Mouse (Mus musculus) embryonic facial prominence, embryonic 13.5 days (tissue): ENCODE measurements around the gene Polr3b. TPM values are rescaled to one million over a fixed set of nuclear protein-coding genes. Genes with fewer than 3 reads are reported as not detected.

ENCODE experiments used
- ATAC-seq: fragments of 200-750 bp; cut with Nextera tagmentation; 2 replicates; pipeline ENCODE4 v1.8.0; 2017; ENCODE audit warnings: low read depth; ENCODE audit not compliant: insufficient number of reproducible peaks, insufficient read depth, low FRiP score, low TSS enrichment
- H3K27ac ChIP-seq: fragments of 300-500 bp; sonication (generic); 2 replicates; pipeline ENCODE4 v1.5.1; 2015; ENCODE audit warnings: moderate library complexity, mild to moderate bottlenecking, inconsistent platforms
- H3K27me3 ChIP-seq: fragments of 300-500 bp; sonication (generic); 2 replicates; pipeline ENCODE4 v1.6.1; 2015; ENCODE audit warnings: mild to moderate bottlenecking, inconsistent platforms
- H3K36me3 ChIP-seq: fragments of 300-500 bp; sonication (generic); 2 replicates; pipeline ENCODE4 v1.6.1; 2015; ENCODE audit warnings: mild to moderate bottlenecking, inconsistent platforms
- H3K4me1 ChIP-seq: fragments of 300-500 bp; sonication (generic); 2 replicates; pipeline ENCODE4 v1.6.1; 2015; ENCODE audit warnings: inconsistent platforms
- H3K4me2 ChIP-seq: fragments of 300-500 bp; sonication (generic); 2 replicates; pipeline ENCODE4 v1.6.1; 2015; ENCODE audit warnings: moderate library complexity, mild to moderate bottlenecking, inconsistent platforms
- H3K4me3 ChIP-seq: fragments of 300-500 bp; sonication (generic); 2 replicates; pipeline ENCODE4 v1.5.1; 2015; ENCODE audit warnings: mild to moderate bottlenecking, inconsistent platforms
- H3K9ac ChIP-seq: fragments of 300-500 bp; sonication (generic); 2 replicates; pipeline ENCODE4 v1.6.1; 2015; ENCODE audit warnings: mild to moderate bottlenecking, inconsistent platforms
- H3K9me3 ChIP-seq: fragments of 300-500 bp; sonication (generic); 2 replicates; pipeline ENCODE4 v1.6.1; 2016; ENCODE audit warnings: inconsistent platforms
- WGBS: fragments of 180-500 bp; shearing (Covaris S2); methylation state at CpG from one replicate; pipeline ENCODE4 v1.1.7; 2015; ENCODE audit warnings: mixed read lengths; 5-methylcytosine and 5-hydroxymethylcytosine counted together
- polyA plus RNA-seq: library from polyadenylated mRNA; unstranded; fragments of >200 nt; fragmentation: Nextera tagmentation; extraction: Ambion mirVana; gene quantifications from 2 replicates; pipeline ENCODE4 v1.2.1, GENCODE M21; 2015

Gene Polr3b
- polyA plus RNA-seq, 1 experiment from 2014 or later: 14.5 TPM

GRCm38 (mm10) chr10:84774573-84774972 is 152.5 kb downstream of the Polr3b start:
- Histone ChIP-seq H3K9me3 (no peaks in the 10 kb centered on the region), H3K4me3 (no peak overlapping the region), H3K36me3 (no peaks in the 10 kb centered on the region), H3K27me3 (no peaks in the 10 kb centered on the region), H3K4me2 (no peak overlapping the region), H3K4me1 (no peaks in the 10 kb centered on the region), H3K9ac (no peak overlapping the region), H3K27ac (no peak overlapping the region)
- no peak for ATAC-seq
- WGBS: 84% methylated on average over 12 of the region's 12 CpGs

Other genes with a start within 250 kb of the Polr3b start
- gene Nuak1, start 181.7 kb upstream of the Polr3b start, polyA plus RNA-seq: 2.9 and 3.0 TPM in 2 replicates
- 96.5 and 96.8 TPM in 2 replicates for gene Ckap4, start 88.2 kb upstream of the Polr3b start, polyA plus RNA-seq
- 13.8 and 18.3 TPM in 2 replicates for gene Tcp11l2, start 45.7 kb upstream of the Polr3b start, polyA plus RNA-seq
- 0.19 and 0.44 TPM in 2 replicates for gene Rfx4, start 133.8 kb downstream of the Polr3b start, polyA plus RNA-seq